Mouse (Mus musculus): ENCODE results near the gene Olfr1269.
A peak's percentile ranks its signal among the peaks of the same experiment; 100 is the strongest.

Gene Olfr1269

GRCm38 (mm10) chr2:90121312-90121711 lies at the start of gene Olfr1269:
Gene Olfr1269, minus strand, starts transcription at chr2:90121412.
- no peak for DNase-seq

DNA sequence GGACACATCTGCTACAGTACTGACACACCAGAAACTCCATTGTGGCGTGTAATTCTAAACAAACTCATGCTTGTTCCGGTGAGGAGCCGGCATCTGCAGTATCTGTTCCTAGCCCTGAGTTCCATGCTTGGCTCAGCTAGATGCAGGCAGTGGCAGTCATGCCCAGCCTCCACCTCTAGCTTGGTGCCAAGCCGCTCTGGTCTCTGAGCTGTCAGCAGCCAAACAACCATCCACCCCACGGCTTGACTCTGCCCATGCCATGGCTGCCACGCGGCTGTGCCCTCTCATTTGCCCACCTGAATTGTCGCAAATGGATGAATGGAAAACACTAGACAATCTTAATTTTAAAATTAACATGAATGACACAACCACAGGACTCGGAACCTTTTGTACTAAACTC lies 32.7 kb upstream of the Olfr1269 start:
- peak; percentile 2 to 4 for DNase-seq

DNA sequence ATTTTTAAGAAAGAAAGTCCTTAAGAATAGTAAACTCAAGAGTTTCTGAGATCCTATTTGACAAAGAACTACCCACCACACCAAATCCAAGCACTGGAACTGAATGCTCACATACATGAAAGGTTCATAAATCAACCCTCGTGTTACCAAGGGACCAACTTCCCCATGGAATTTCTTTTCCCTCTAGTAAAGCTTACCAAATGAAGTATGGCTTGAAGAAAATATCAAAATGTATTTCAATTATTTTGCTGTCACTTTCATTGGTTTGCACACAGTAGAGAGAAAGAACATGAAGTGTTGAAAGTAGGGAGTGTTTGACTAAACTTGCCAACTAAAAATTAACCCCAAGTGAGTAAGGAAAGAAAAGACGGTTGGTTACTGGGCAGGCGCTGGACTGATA lies 31.8 kb upstream of the Olfr1269 start, which contains the start of gene Olfr1270:
TSS of gene Olfr1270 (minus strand) at position 101 of the 400 bp plus-strand sequence.
- DNase-seq, result no peak

DNA sequence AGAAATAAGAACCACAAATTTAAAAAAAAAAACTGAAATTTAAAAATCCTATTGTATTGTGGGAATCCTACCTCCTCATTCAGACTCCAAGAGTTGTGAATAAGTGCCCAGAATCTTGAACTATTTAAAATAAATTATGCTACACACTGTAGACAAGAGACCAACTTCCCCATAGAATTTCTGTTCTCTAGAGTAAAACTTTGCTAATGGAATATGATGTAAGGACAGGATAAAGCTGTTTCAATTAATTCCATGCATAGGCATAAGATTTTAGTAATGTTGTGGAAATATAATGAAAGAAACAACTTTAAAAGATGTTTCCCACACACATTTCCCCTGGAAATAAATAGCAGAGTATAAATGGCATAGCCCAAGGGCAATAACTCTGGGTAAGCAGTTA lies 21.0 kb upstream of the Olfr1269 start, which contains the start of gene Olfr32:
TSS of gene Olfr32 (minus strand) at position 101 of the 400 bp plus-strand sequence.
- DNase-seq, result no peak

- DNase-seq, result no peak
Observed at GRCm38 (mm10) chr2:90070065-90070464, 51.1 kb downstream of the Olfr1269 start.
